Comparison of ENCODE assay signal across 13 mouse cellular contexts in the genomic region with DNA sequence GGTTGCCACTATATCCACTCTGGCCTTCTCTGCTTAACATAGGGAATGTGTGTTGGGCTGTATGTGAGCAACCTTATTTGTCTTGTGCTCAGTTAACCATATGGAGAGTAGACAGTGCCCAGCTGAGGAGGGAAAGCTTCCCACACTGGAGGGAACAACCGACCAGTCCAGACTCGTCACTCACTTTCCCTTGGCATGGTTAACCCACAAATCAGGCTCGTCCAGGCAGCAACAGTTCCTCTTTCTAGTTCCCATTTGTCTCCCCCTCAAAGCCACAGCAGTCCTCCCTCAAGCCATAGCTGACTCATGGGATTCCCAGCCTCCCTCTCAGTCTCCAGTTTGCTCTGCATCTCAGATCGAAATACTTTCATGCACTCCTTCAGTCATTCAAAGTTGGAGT. TPM values are rescaled to one million over a fixed set of nuclear protein-coding genes. Genes with fewer than 3 reads are reported as not detected.
DNase-seq lines count a peak whose midpoint lies in the region; ATAC-seq and TF ChIP-seq lines count a peak whose summit lies in the region.
"Had no signal": no experiment of that assay in that cellular context is flagged by ENCODE, and none has a peak within 500 bp of the region (broad histone marks: within the 10 kb centered on the region; RNA-seq: fewer than 3 reads in every experiment).

No protein-coding gene starts in this region.

- H3K9me3 ChIP-seq in stomach, embryonic 16.5 days (replicated peaks; ENCODE audit: control insufficient read depth, low read length) = no peaks in the 10 kb centered on the region
- no peaks in the 10 kb centered on the region for H3K9me3 ChIP-seq in stomach, postnatal 0 days (ENCODE audit: control insufficient read depth, low read length)
- H3K9me3 ChIP-seq in midbrain, embryonic 14.5 days (ENCODE audit: control insufficient read depth, low read length) = no peaks in the 10 kb centered on the region
- H3K9me3 ChIP-seq: heart, embryonic 15.5 days; limb, embryonic 13.5 days; midbrain, embryonic 13.5 days had no signal

- no peaks in the 10 kb centered on the region for H3K27me3 ChIP-seq in stomach, embryonic 16.5 days (ENCODE audit: control insufficient read depth, insufficient read depth, low read length)
- no peaks in the 10 kb centered on the region for H3K27me3 ChIP-seq in stomach, postnatal 0 days (ENCODE audit: control insufficient read depth, insufficient read depth, low read length)
- no peaks in the 10 kb centered on the region for H3K27me3 ChIP-seq in midbrain, embryonic 14.5 days (ENCODE audit: control insufficient read depth, insufficient read depth, low read length)
- H3K27me3 ChIP-seq: heart, embryonic 15.5 days; midbrain, embryonic 13.5 days had no signal

- no peak overlapping the region for H3K4me2 ChIP-seq in stomach, embryonic 16.5 days (ENCODE audit: low read depth, low read length)
- H3K4me2 ChIP-seq in stomach, postnatal 0 days (replicated peaks; ENCODE audit: low read depth) = no peak overlapping the region
- H3K4me2 ChIP-seq in midbrain, embryonic 14.5 days (ENCODE audit: low read length) = no peak overlapping the region
- H3K4me2 ChIP-seq: heart, embryonic 15.5 days; limb, embryonic 13.5 days; midbrain, embryonic 13.5 days had no signal

- TF ChIP-seq CTCF in stomach, postnatal 0 days (IDR thresholded peaks at IDR 0.05; ENCODE audit: low read depth) = no peak

- H3K9ac ChIP-seq in stomach, embryonic 16.5 days (ENCODE audit: low read length) = no peak overlapping the region
- no peak overlapping the region for H3K9ac ChIP-seq in stomach, postnatal 0 days (ENCODE audit: low read length)
- H3K9ac ChIP-seq in midbrain, embryonic 14.5 days (replicated peaks; ENCODE audit: low read length) = no peak overlapping the region
- H3K9ac ChIP-seq: heart, embryonic 15.5 days; limb, embryonic 13.5 days; midbrain, embryonic 13.5 days had no signal

- H3K27ac ChIP-seq in stomach, embryonic 16.5 days (ENCODE audit: low read length) = no peak overlapping the region
- H3K27ac ChIP-seq in stomach, postnatal 0 days (replicated peaks) = no peak overlapping the region
- no peak overlapping the region for H3K27ac ChIP-seq in midbrain, embryonic 14.5 days (replicated peaks; ENCODE audit: low read depth, low read length)
- H3K27ac ChIP-seq: heart, embryonic 15.5 days; limb, embryonic 13.5 days; midbrain, embryonic 13.5 days had no signal

- 0 out of 2 replicates have a peak, but pooled peaks have one; percentile 39 for ATAC-seq in stomach, embryonic 16.5 days (ENCODE audit: insufficient read depth, low FRiP score)
- no peak for ATAC-seq in stomach, postnatal 0 days (ENCODE audit: low FRiP score, low TSS enrichment)
- ATAC-seq in hematopoietic stem cell, adult 5-6 weeks (replicated peaks in 1 of 2; ENCODE audit: insufficient read depth in 1 of 2, low FRiP score in 2 of 2, low TSS enrichment in 1 of 2, low read depth in 1 of 2, poor library complexity in 2 of 2, severe bottlenecking in 2 of 2) = peak; percentile 86 to 92
- ATAC-seq in midbrain, embryonic 14.5 days (ENCODE audit: low FRiP score, low TSS enrichment) = no peak
- ATAC-seq: forebrain, embryonic 16.5 days; midbrain, embryonic 13.5 days had no signal

- H3K36me3 ChIP-seq in stomach, embryonic 16.5 days (ENCODE audit: control insufficient read depth, insufficient read depth, low read length) = no peaks in the 10 kb centered on the region
- no peaks in the 10 kb centered on the region for H3K36me3 ChIP-seq in stomach, postnatal 0 days (ENCODE audit: control insufficient read depth, insufficient read depth, low read length)
- H3K36me3 ChIP-seq in midbrain, embryonic 14.5 days (ENCODE audit: control insufficient read depth, insufficient read depth, low read length) = no peaks in the 10 kb centered on the region
- H3K36me3 ChIP-seq: heart, embryonic 15.5 days; limb, embryonic 13.5 days; midbrain, embryonic 13.5 days had no signal

- no peak overlapping the region for H3K4me3 ChIP-seq in stomach, embryonic 16.5 days (replicated peaks; ENCODE audit: low read length)
- H3K4me3 ChIP-seq in stomach, postnatal 0 days (ENCODE audit: low read depth, low read length) = no peak overlapping the region
- no peak overlapping the region for H3K4me3 ChIP-seq in midbrain, embryonic 14.5 days (replicated peaks; ENCODE audit: low read depth, low read length)
- H3K4me3 ChIP-seq: heart, embryonic 15.5 days; limb, embryonic 13.5 days; midbrain, embryonic 13.5 days had no signal

- intact Hi-C loops in heart, postnatal 10 days (cut with DNase I) = loop anchor here (10.0 kb wide), 1 partner anchor 218 kb away; a partner anchor contains a TSS
- intact Hi-C loops in heart, postnatal 14 days (cut with DNase I) = no loop called here

- peak; percentile 10 to 17 for DNase-seq in heart, postnatal 10 days
- no peak for DNase-seq in heart, postnatal 14 days
- no peak for DNase-seq in stomach, postnatal 0 days (ENCODE audit: low spot score)
- DNase-seq in skeletal muscle tissue, adult 2 months (ENCODE audit: low read depth, low spot score) = peak; percentile 28
- DNase-seq in midbrain, embryonic 14.5 days = no peak
- DNase-seq in ovary, postnatal 10 days (ENCODE audit: low spot score) = no peak
- DNase-seq: kidney, postnatal 4 days had no signal

- 40% methylated on average over 4 of the region's 4 CpGs for WGBS in stomach, embryonic 16.5 days
- 42% methylated on average over 4 of the region's 4 CpGs for WGBS in stomach, postnatal 0 days
- WGBS in midbrain, embryonic 14.5 days = 76% methylated on average over 4 of the region's 4 CpGs

- TF ChIP-seq EP300 in stomach, postnatal 0 days (optimal IDR thresholded peaks at IDR 0.05) = no peak

- H3K4me1 ChIP-seq in stomach, embryonic 16.5 days (ENCODE audit: control insufficient read depth, insufficient read depth, low read length) = peaks cover 3% of the 10 kb centered on the region; the same call in 1 of the 2 replicates
- peaks cover 3% of the 10 kb centered on the region; the same call in 1 of the 2 replicates for H3K4me1 ChIP-seq in stomach, postnatal 0 days (replicated peaks; ENCODE audit: control insufficient read depth, insufficient read depth)
- peaks cover 12% of the 10 kb centered on the region for H3K4me1 ChIP-seq in midbrain, embryonic 14.5 days (ENCODE audit: control insufficient read depth, insufficient read depth, low read length)

RNA-seq across cellular contexts. Expression of a gene that starts 4.7 kb away (rescaled TPM):
- total RNA-seq in heart, postnatal 10 days (2021) = 10 to 100 TPM; 16.6 to 18.2 TPM
- total RNA-seq in heart, postnatal 14 days (2021) = 10 to 100 TPM; 16.2 to 19.3 TPM
- polyA plus RNA-seq in stomach, embryonic 16.5 days (2015; fragmentation: Nextera tagmentation; extraction: Ambion mirVana) = 5.2 and 6.1 TPM in 2 replicates
- polyA plus RNA-seq in stomach, postnatal 0 days (2015; fragmentation: Nextera tagmentation; extraction: Ambion mirVana) = 6.3 and 8.0 TPM in 2 replicates
- 22.0 and 29.0 TPM in 2 replicates for total RNA-seq in hematopoietic stem cell, adult 5-6 weeks (2017)
- polyA plus RNA-seq in midbrain, embryonic 14.5 days (2014; fragmentation: Nextera tagmentation; extraction: Ambion mirVana) = 10.3 and 12.0 TPM in 2 replicates

Comparison
In these comparisons a context has a peak if more than half of its experiments do, and no peak if none do; other contexts are left out.
1. DNase-seq: peak in heart, postnatal 10 days (2 of 2) and skeletal muscle tissue, adult 2 months (single experiment); none in heart, postnatal 14 days (0 of 2), stomach, postnatal 0 days (single experiment), midbrain, embryonic 14.5 days (single experiment) and ovary, postnatal 10 days (single experiment).
2. ATAC-seq: peak in stomach, embryonic 16.5 days (single experiment) and hematopoietic stem cell, adult 5-6 weeks (2 of 2); none in stomach, postnatal 0 days (single experiment) and midbrain, embryonic 14.5 days (single experiment).